Mouse (Mus musculus) gastrocnemius, adult 8-10 months (tissue): ENCODE measurements around the gene Plekhg2. TPM values are rescaled to one million over a fixed set of nuclear protein-coding genes. Genes with fewer than 3 reads are reported as not detected.

Experiments used
- DNase-seq, 2 experiments: peaks; one replicate each; pipeline ENCODE4 v3.0.0; 2022; ENCODE audit warnings: low spot score in 2 of 2
- total RNA-seq, 4 experiments: library from RNA; stranded (reverse); gene quantifications; 2 replicates each; pipeline ENCODE4 v1.2.4; 2022

Gene Plekhg2
- total RNA-seq, 4 experiments from 2014 or later: 2.0 to 3.3 (median 2.6) TPM

DNA sequence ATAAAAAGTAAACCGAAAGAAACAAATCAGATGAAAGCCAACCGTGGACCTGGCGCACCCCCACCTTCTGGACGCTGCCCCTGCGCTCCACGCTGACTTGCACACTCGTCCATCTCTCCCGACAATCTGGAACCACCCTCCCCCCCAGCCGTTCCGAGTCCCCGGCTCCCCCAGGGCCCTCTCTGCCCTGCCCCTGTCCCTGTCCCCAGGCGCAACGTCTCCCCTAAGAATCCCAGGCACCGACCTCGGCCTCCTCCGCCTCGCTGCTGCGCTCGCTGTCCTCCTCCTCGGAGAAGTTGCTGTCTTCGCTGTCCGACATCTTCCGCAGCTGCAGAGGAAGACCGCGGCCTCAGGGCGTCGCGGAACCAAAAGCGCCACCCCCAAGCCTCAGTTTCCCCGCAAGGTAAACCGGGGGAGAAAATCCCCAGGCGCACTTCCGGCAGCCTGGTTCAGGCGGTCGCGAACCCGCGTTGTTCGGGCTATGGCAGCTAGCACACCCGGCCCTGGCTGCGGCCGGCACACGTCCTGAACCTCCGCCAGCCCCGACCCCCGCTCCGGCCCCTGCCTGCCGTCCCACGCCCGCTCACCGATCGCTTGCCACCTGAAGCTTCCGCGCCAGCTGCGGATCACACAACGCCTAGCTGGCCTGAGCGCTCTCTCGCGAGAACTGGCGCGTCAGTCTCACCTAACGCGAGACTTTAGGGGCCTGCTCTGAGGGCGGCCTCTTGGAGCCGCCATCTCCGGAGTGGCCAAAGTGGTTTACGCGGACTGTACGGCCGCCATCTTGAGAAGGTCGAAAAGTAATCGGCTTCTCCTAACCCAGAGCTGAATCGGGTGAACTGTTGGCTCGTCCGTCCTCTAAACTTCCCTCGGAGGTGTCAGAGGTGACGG lies 34.0 kb downstream of the Plekhg2 start, which contains the start of gene Supt5:
Gene Supt5 (minus strand): TSS at position 639 of the 891 bp plus-strand sequence.
- DNase-seq: peak; percentile 93 to 97

DNA sequence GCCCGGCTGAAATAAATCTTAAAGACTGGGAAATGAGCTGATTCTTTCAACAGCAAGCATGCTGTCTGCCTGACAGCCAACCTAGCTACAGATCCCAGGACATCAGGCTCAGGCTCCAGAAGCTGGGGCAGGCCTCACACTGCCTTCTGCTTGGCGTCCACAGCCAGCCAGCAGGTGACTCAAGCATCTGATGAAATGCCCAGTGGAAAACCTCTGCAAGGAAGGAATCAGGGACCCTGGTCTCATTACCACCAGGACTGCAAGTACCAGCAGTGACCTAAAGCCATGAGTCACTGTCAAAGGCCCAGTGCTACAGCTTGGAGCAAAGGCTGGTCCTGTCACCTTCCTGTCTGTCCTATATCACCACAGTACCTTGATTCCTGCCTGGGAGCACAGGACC lies 36.9 kb downstream of the Plekhg2 start:
- no peak for DNase-seq

DNA sequence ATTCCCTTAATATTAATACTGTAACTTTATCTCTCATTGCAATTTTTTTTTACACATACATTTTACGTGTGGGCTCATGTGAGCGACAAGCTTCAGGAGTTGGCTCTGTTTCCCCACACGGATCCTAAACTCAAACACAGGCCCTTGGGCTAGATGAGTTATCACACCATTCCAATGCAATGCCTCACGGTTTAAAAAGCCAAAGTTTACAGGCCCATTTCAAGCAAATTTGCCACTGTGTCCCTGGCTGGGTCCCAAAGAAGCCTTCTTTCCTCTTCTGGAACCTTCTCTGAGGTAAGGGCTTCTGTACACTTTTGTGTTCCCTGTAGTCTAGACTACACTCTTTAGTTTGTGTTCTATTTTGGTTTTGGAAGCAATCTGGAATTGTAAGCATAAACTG lies 37.9 kb downstream of the Plekhg2 start:
- no peak for DNase-seq

DNA sequence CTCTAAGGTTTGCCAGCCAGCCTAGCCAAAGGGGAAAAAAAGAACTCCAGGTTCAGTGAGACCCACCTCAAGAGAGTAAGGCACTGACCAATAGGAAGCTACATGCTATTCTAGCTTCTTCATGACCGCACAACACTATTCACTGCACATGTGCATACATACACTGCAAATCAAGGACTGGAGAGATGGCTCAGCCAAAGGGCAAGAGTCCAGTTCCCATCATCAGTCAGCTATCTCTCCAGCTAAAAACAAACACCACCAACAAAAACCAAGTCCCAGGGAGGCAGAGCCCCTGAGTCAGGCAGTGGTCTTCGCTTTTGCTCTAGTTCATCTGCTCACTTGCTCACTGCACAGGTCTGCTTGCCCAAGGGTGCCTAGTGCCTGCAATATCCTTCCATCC lies 44.1 kb downstream of the Plekhg2 start:
- DNase-seq: no peak

DNA sequence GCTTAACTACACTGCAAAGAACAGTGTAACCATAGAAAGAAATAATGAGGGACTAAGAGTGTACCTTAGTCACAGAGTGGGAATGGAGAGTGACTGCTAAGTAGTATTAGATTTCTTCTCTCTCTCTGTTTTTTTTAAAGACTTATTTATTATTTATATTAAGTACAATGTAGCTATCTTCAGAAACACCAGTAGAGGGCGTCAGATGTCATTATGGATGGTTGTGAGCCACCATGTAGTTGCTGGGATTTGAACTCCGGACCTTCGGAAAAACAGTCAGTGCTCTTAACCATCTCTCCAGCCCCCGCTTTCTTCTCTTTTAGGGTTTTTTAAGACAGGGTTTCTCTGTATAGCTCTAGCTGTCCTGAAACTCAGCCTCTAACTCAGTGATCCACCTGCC lies 45.9 kb downstream of the Plekhg2 start:
- no peak for DNase-seq

DNA sequence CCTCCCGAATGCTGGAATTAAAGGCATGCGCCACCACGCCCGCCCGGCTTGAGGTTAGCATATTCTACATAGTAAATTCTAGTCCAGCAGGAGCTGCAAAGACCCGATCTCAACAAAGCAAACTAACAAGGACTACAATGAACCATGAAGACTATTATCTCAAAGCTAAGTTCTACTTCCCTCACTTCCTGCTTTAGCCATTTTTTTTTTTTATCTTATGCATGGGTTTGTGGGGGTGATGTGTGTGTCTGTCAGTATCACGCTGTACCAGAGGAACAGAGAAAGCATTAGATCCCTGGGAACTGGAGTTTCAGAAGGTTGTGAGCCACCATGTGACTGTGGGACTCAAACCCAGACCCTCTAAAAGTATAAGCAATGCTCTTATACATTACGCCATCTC lies 47.1 kb downstream of the Plekhg2 start:
- no peak for DNase-seq

DNA sequence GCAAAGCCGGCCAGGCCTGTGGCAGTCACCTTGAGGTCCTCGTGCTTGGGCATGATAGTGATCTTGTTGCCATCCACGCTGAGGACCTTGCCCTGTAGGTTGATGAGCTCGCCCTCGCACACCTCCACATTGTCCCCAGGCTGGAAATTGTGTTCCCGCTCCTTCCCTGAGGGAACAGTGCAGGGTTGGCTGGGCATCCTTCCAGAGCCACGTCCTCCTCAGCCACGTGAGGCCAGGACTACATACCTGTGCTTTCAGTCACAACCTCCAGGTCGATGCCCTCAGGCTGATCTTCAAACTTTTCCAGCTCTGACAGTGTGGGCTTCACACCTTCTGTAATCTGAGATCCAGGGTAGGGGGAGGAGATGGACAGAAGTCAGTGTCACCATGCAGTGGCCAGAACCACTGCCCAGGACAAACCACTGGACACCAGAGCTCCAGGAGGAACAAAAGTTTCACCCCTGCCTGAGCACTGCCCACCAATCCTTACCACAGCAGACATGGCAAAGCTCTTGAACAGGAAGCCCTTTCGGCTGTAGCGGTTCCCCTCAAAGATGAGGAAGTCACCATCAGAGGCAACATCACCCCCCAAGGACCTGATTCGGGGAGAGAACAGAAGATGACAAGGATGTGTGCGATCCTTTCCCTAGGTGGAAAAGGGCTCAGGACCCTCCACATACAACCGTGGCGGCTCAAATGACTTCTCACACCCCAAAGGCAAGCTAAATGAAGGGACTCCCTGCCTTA lies 50.3 kb downstream of the Plekhg2 start:
- no peak for DNase-seq

DNA sequence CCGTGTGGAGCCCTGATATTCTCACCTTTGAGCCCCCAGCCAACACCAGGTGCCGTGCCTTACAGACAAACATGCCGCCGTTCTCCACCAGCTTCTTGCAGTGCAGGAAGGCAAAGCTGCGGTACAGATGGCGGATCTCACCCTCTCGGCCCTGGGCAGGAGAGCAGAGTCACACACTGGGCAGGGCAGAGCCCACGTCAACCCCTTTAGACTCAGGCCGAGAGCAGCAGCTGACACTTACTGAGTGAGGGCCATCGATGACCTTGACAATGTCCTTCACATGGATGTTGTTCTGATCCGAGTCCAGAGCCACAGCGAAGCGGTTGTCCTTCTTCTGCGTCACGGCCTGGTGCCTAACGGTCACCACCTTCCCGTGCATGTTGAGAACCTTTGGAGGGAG lies 53.7 kb downstream of the Plekhg2 start:
- DNase-seq: no peak

DNA sequence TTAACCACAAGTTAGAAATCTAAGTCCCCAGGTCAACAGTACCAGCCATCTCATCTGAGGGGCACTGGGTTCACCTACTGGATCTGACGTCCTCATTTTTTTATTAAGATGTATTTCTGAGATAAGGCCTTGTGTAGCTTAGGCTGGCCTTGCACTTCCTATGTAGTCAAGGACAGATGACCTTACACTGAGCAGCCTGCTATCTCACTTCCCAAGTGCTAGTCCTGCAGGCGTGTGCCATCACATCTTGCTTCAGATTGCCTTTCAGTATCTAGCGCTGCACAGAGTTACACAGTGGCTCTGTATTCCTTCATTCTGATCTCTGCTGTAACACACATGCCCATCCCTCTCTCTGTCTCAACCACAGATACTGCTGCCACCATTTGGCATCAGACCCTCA lies 54.4 kb downstream of the Plekhg2 start:
- DNase-seq: no peak

DNA sequence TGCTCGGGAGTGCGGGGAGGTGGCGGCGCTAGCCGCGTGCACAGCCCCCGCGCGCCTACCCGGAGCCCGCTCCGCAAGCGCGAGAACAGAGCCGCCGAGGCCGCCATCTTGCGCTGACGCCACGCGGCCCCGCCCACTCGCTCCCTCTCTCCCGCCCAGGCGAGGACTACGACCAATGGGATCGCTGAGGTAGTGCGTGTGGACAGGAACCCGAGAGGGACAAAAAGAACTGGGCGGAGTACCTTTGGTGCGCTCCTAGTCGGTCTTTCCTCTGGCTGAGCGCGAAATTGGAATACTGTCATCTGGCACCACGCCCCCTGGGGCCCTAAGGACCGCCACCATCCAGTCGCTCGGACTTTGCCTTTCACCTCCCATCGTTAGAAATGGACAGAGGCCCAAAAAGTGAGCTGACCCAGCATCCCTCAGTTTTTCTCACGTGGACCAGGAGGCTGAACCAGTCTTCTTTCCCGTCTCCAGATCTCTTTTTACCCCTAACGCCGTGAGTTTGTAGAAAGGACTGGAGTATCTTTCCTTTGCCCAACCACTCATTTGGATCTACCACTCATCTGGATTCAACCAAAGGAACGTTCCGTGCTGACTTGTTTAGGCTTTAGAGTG lies 60.4 kb downstream of the Plekhg2 start, which contains the start of gene Timm50:
Gene Timm50 (minus strand): TSS at position 147 of the 618 bp plus-strand sequence.
- DNase-seq: peak; percentile 95

DNA sequence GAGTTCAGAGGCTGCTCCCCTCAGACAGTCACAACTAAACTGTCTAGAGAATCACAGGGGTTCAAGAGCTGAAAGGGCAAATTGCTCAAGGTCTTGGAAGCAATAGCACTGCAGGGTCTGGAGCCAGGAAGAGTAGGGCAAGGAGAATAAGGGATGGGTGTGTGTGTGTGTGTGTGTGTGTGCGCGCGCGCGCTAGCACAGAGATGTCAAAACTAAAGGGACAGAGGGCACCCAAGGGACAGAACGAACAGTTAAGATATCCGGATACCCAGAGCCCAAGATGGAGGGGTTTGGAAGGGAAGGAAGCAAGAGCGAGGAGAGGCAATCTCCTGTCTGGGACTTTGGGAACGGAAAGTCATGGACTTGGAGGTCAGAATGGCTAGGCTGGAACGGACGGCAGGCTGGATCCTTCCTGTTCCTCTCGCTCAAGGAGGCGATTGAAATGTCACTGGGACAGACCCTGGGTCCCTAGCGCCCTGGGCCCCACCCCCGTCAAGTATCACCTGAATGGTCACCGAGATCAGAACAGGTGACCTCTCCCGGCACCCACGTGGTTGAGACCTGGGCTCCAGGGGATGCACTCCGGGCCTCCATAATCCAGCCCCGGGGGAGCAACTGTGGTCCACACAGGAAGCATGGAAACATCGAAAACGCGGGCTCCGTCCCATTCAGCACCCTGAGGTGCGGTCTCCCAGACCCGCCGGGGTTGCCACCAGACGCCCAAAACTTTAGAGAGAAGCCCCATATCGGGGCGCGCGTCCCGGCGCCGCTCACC lies 61.1 kb downstream of the Plekhg2 start:
- DNase-seq: peak in 1 of 2 experiments; percentile 23

DNA sequence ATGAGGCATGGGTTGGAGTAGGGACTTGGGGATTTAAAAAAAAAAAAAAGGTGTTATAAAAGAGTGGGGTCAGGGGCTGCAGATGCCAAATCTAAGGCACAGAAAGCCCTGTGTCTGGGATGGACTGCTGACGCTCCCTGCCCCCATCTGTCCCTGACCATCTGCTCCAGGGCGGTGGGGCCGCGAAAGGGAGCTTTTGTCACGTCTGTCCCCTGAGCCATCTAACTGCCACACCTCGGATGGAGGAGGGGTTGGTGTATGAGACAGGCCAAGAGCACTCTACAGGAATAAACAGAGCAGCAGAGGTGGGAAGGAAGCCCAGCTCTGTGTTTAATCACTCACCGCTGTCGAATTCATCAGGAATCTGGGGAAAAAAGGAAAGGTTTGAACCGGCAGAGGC lies 62.7 kb downstream of the Plekhg2 start:
- no peak for DNase-seq

Other genes with a start within 250 kb of the Plekhg2 start
- gene 9530053A07Rik, start 243.1 kb downstream of the Plekhg2 start, total RNA-seq: not detected
- 10 to 100 TPM; 16.8 to 25.3 (median 18.6) TPM for gene Fbl, start 202.9 kb downstream of the Plekhg2 start, total RNA-seq
- gene Dyrk1b, start 193.1 kb downstream of the Plekhg2 start, total RNA-seq: 10 to 100 TPM; 58.2 to 74.5 (median 66.1) TPM
- gene Eid2, start 104.7 kb downstream of the Plekhg2 start, total RNA-seq: 1 to 10 TPM; 5.6 to 5.9 (median 5.8) TPM
- gene Eid2b, start 94.9 kb downstream of the Plekhg2 start, total RNA-seq: 1 to 10 TPM; 5.1 to 7.2 (median 6.3) TPM
- not detected for gene Selenov, start 81.4 kb downstream of the Plekhg2 start, total RNA-seq
- gene Dll3, start 70.4 kb downstream of the Plekhg2 start, total RNA-seq: not detected
- gene Timm50, start 60.5 kb downstream of the Plekhg2 start, total RNA-seq: 10 to 100 TPM; 39.4 to 49.9 (median 45.0) TPM
- gene Supt5, start 33.9 kb downstream of the Plekhg2 start, total RNA-seq: 10 to 100 TPM; 61.6 to 76.5 (median 73.0) TPM
- 100 to 1,000 TPM; 442 to 558 (median 490) TPM for gene Rps16, start 21.9 kb downstream of the Plekhg2 start, total RNA-seq
- gene Zfp36, start 7.7 kb upstream of the Plekhg2 start, total RNA-seq: 10 to 100 TPM in 2 of 4 experiments, 1 to 10 TPM in 2; 6.5 to 25.6 (median 9.0) TPM
- 10 to 100 TPM; 19.3 to 24.6 (median 20.5) TPM for gene Med29, start 20.1 kb upstream of the Plekhg2 start, total RNA-seq
- gene Paf1, start 20.4 kb upstream of the Plekhg2 start, total RNA-seq: 10 to 100 TPM; 19.8 to 32.6 (median 24.8) TPM
- 1 to 10 TPM in 2 of 4 experiments, under 1 TPM in 1, not detected in 1; 0.46 to 1.7 (median 1.3) TPM for gene Gmfg, start 64.8 kb upstream of the Plekhg2 start, total RNA-seq
- gene Lrfn1, start 79.4 kb upstream of the Plekhg2 start, total RNA-seq: under 1 TPM in 2 of 4 experiments, not detected in 2; 0.08 to 0.34 TPM
- gene Ifnl2, start 137.9 kb upstream of the Plekhg2 start, total RNA-seq: not detected
- not detected for gene Ifnl3, start 150.2 kb upstream of the Plekhg2 start, total RNA-seq
- not detected for gene Sycn, start 168.3 kb upstream of the Plekhg2 start, total RNA-seq
- not detected for gene Nccrp1, start 174.7 kb upstream of the Plekhg2 start, total RNA-seq
- gene Samd4b, start 225.5 kb upstream of the Plekhg2 start, total RNA-seq: 10 to 100 TPM in 2 of 4 experiments, 1 to 10 TPM in 2; 8.9 to 11.9 (median 10.1) TPM
- 1 to 10 TPM; 1.8 to 3.7 (median 2.9) TPM for gene Pak4, start 225.6 kb upstream of the Plekhg2 start, total RNA-seq